Mouse (Mus musculus) limb, embryonic 11.5 days (tissue): ENCODE measurements at regions not wholly inside any gene's neighbourhood (a gene's known extent, or its start where the extent isn't known, plus 50 kb on each side); places are given as distances from the start of the nearest gene placed in this dataset.

Source experiments
- ATAC-seq: fragments of 200-750 bp; cut with Nextera tagmentation; 2 replicates; pipeline ENCODE4 v1.8.0; 2017; ENCODE audit warnings: low read depth; ENCODE audit not compliant: insufficient number of reproducible peaks, low FRiP score, low TSS enrichment
- DNase-seq: peaks from one replicate; pipeline ENCODE4 v3.0.0-alpha.2; 2015; ENCODE audit warnings: low spot score
- H3K27ac ChIP-seq: fragments of 300-500 bp; sonication (generic); replicated peaks from 2 replicates; pipeline ENCODE4 v1.5.1; 2014; ENCODE audit warnings: low read depth, mild to moderate bottlenecking, low read length
- H3K27me3 ChIP-seq: fragments of 300-500 bp; sonication (generic); 2 replicates; pipeline ENCODE4 v1.6.1; 2014; ENCODE audit warnings: mild to moderate bottlenecking, low read length, mixed read lengths; ENCODE audit not compliant: control insufficient read depth, insufficient read depth
- H3K36me3 ChIP-seq: fragments of 300-500 bp; sonication (generic); 2 replicates; pipeline ENCODE4 v1.6.1; 2014; ENCODE audit warnings: mild to moderate bottlenecking, low read length, moderate library complexity, mixed read lengths; ENCODE audit not compliant: control insufficient read depth, insufficient read depth
- H3K4me1 ChIP-seq: fragments of 300-500 bp; sonication (generic); 2 replicates; pipeline ENCODE4 v1.6.1; 2014; ENCODE audit warnings: low read length, mixed read lengths; ENCODE audit not compliant: control insufficient read depth, insufficient read depth
- H3K4me2 ChIP-seq: fragments of 300-500 bp; sonication (generic); 2 replicates; pipeline ENCODE4 v1.6.1; 2014; ENCODE audit warnings: low read depth, mild to moderate bottlenecking, moderate library complexity; ENCODE audit not compliant: severe bottlenecking
- H3K4me3 ChIP-seq: fragments of 300-500 bp; sonication (generic); 2 replicates; pipeline ENCODE4 v1.5.1; 2014; ENCODE audit warnings: low read depth, low read length
- H3K9ac ChIP-seq: fragments of 300-500 bp; sonication (generic); 2 replicates; pipeline ENCODE4 v1.6.1; 2014; ENCODE audit warnings: mild to moderate bottlenecking, low read length
- H3K9me3 ChIP-seq: fragments of 300-500 bp; sonication (generic); 2 replicates; pipeline ENCODE4 v1.6.1; 2016; ENCODE audit warnings: low read length; ENCODE audit not compliant: control insufficient read depth
- WGBS: fragments of 180-500 bp; shearing (Covaris S2); extraction: QIAGEN DNeasy Blood & Tissue Kit; methylation state at CpG from one replicate; pipeline ENCODE4 v1.1.7; 2014; 5-methylcytosine and 5-hydroxymethylcytosine counted together

DNA sequence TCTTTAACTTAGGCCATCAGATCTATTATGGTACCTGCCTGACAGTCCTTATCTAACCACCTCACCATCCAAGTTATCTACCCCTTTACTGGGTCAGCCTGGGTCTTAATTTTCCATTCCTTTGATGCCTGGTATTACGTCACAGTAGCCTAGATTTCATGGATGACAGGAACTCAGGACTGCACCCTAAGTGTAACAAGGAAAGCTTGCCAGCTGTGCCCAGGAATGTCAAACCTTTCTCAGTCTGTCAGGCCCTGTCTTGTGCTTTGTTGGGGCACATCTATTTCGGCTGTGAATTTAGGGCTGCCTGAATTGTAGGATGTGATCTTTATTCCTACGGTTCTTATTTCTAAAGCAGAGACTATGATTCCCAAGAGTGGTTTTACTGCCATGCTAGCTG, 94.6 kb upstream of the Arhgap5 start:
- 87% methylated on average over 3 of the region's 3 CpGs for whole genome bisulfite sequencing
- Histone ChIP-seq H3K9me3 (no peaks in the 10 kb centered on the region), H3K27me3 (no peaks in the 10 kb centered on the region), H3K4me3 (no peak overlapping the region), H3K9ac (no peak overlapping the region), H3K4me2 (no peak overlapping the region), H3K4me1 (no peaks in the 10 kb centered on the region), H3K27ac (no peak overlapping the region), H3K36me3 (no peaks in the 10 kb centered on the region)
- ATAC-seq, result no peak
- no peak for DNase-seq

DNA sequence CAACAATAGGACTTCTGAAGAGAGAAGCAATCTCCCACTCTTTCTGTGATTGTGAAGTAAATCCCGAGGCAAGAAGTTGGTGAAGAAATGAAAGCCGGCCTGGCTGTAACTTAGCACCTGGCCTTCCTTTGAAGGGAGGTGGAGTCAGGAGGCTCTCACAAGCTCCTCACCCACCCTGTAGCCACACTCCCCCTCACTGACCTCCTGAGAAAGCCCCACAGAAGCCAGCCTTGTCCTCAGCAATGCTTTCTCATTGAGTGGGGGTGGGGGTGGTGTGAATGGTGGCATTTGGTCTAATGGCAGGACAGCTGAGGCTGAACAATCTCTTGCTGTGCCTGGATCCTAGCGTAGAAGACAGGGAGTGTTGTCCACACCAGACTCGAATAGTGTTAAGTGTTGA, 91.6 kb upstream of the Arhgap5 start:
- ATAC-seq (0 out of 2 replicates have a peak, but pooled peaks have one; percentile 17), DNase-seq (no peak)
- Histone ChIP-seq H3K36me3 (no peaks in the 10 kb centered on the region), H3K9ac (no peak overlapping the region), H3K27me3 (no peaks in the 10 kb centered on the region), H3K4me3 (no peak overlapping the region), H3K9me3 (no peaks in the 10 kb centered on the region; the same call in 1 of the 2 replicates), H3K4me2 (no peak overlapping the region), H3K4me1 (no peaks in the 10 kb centered on the region), H3K27ac (no peak overlapping the region)
- 69% methylated on average over 4 of the region's 4 CpGs for whole genome bisulfite sequencing

DNA sequence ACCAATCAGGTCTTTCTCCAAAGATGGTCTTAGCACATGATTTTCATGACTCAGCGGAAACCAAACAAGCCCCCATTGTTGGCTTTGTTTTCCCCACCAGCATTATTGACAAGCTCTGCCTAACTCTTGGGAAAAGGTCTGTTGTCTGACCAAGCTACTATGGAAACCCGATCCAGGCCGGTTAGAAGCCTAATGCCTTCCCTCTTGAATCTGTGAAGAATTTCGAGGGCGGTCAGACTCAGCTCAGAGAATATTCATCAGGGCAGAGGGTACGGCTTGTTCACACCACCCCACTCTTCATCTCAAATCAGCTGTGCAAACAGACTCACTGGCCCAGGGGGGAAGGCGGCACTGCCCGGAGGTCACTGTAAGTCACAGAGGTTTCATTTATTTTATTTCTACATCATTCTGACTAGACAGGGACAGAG, 90.7 kb upstream of the Arhgap5 start:
- H3K9me3 ChIP-seq, result no peaks in the 10 kb centered on the region; the same call in 1 of the 2 replicates
- H3K4me1 ChIP-seq, result no peaks in the 10 kb centered on the region
- H3K36me3 ChIP-seq, result no peaks in the 10 kb centered on the region
- H3K27ac ChIP-seq, result peak overlapping the region; percentile 47; the same call in 1 of the 2 replicates
- no peak overlapping the region for H3K9ac ChIP-seq
- H3K27me3 ChIP-seq, result no peaks in the 10 kb centered on the region
- 38% methylated on average over 8 of the region's 8 CpGs for WGBS
- DNase-seq (peak; percentile 43), ATAC-seq (no peak)
- no peak overlapping the region for H3K4me3 ChIP-seq
- no peak overlapping the region for H3K4me2 ChIP-seq

DNA sequence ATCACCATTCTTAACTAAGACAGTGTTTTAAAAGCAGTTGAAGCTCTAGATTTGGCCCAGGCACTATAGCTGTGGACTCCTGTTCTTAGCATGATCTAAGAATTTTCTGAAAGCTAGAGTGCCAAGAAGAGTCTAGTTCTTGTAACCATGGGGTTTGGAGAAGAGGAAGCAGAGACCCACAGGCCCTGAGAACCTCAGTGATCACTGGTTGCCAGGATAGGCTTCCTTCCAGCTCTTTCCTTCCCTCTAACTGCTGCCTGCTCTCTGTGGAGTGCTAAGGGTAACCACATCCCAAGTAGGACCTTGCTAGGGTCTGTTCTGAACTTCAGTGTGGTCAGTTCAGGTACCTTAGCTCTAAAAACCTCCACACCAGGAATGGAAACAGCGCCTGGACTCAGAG, 81.0 kb upstream of the Arhgap5 start:
- no peak overlapping the region for H3K4me3 ChIP-seq
- ATAC-seq, result no peak
- no peak overlapping the region for H3K27ac ChIP-seq
- no peaks in the 10 kb centered on the region for H3K27me3 ChIP-seq
- WGBS, result 92% methylated on average over 1 of the region's 1 CpGs
- H3K4me2 ChIP-seq, result no peak overlapping the region
- DNase-seq, result no peak
- H3K4me1 ChIP-seq, result no peaks in the 10 kb centered on the region
- no peak overlapping the region for H3K9ac ChIP-seq
- no peaks in the 10 kb centered on the region for H3K36me3 ChIP-seq
- H3K9me3 ChIP-seq, result no peaks in the 10 kb centered on the region

DNA sequence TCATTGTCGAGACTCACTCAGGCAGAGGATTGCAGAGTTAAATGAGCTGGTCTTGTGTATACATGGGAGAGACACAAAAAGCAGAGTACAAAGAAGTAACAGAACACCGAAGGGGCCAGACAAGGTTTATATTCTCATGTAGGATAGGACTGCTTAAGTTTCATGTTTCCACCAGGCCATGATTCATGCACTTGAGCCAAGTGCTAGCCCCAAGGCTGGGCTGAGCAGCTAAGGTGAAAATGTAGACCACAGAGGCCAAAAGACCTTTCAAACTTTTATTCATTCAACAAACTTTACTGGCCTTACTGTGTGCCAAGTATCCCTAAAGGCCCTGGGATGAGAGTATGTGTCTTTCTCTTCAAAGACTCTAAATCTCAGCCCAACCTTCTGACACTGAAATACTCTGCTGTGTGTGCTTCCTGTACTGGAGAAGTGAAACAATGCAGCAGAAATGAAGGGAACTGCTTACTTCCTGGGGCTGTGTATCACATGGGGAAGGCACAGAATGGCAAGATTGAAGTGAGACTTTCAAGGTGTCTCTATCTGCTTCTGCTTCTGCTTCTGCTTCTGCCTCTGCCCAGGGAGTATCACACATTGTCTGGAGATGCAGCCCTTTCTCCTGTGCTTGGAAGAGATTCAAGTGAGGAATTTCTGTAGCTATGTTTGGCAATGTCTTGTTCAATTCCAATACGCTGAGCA, 79.3 kb upstream of the Arhgap5 start:
- no peaks in the 10 kb centered on the region for H3K9me3 ChIP-seq
- H3K27me3 ChIP-seq, result no peaks in the 10 kb centered on the region
- no peaks in the 10 kb centered on the region for H3K36me3 ChIP-seq
- no peak overlapping the region for H3K9ac ChIP-seq
- ATAC-seq (no peak), DNase-seq (no peak)
- 87% methylated on average over 3 of the region's 3 CpGs for WGBS
- H3K4me1 ChIP-seq, result no peaks in the 10 kb centered on the region
- no peak overlapping the region for H3K27ac ChIP-seq
- H3K4me2 ChIP-seq, result no peak overlapping the region
- no peak overlapping the region for H3K4me3 ChIP-seq

DNA sequence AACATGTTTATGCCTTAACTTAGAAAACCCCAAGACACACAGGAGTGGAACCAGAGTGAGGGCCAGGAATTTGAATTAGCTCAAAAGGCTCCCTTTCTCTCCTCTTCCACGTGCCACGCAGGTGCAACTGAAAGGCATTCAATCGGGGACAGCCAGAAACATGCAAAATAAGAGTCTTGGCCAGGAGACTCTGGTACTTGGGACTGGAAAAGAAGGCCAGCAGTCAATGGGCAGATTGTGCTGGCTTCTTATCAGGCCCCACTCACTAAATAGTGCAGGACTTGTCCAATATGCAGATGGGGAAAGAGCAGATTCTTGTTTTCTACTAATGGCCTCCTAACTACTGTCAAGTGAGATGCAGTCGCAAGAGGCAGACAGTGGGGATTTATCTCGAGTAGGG, 73.8 kb upstream of the Arhgap5 start:
- Histone ChIP-seq H3K9me3 (no peaks in the 10 kb centered on the region), H3K27me3 (no peaks in the 10 kb centered on the region), H3K27ac (no peak overlapping the region), H3K4me2 (no peak overlapping the region), H3K4me3 (no peak overlapping the region), H3K36me3 (no peaks in the 10 kb centered on the region), H3K9ac (no peak overlapping the region), H3K4me1 (no peaks in the 10 kb centered on the region)
- 85% methylated on average over 5 of the region's 5 CpGs for WGBS
- DNase-seq (no peak), ATAC-seq (no peak)

DNA sequence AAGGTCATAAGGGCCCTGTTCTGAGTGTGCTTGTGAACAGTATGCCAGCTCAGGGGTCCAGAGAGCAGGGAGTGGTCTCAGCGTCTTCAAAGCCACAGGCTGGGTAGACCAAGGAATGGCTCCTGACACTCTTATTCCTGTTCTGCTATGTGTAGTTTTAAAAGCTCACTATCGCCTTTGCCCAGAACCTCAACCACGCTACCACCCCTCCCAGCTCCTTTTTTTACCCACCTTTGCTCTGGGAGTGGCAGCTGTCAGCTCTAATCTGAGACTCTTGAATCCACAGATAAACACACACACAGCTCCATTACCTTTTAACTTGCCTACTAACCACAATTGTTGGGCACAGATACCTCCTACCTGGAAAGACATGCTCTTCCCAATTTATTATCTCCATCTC, 71.8 kb upstream of the Arhgap5 start:
- Histone ChIP-seq H3K36me3 (no peaks in the 10 kb centered on the region), H3K9me3 (no peaks in the 10 kb centered on the region), H3K4me3 (no peak overlapping the region), H3K4me2 (no peak overlapping the region), H3K27ac (no peak overlapping the region), H3K9ac (no peak overlapping the region), H3K4me1 (no peaks in the 10 kb centered on the region), H3K27me3 (no peaks in the 10 kb centered on the region)
- DNase-seq, result no peak
- WGBS, result 80% methylated on average over 3 of the region's 3 CpGs
- no peak for ATAC-seq

DNA sequence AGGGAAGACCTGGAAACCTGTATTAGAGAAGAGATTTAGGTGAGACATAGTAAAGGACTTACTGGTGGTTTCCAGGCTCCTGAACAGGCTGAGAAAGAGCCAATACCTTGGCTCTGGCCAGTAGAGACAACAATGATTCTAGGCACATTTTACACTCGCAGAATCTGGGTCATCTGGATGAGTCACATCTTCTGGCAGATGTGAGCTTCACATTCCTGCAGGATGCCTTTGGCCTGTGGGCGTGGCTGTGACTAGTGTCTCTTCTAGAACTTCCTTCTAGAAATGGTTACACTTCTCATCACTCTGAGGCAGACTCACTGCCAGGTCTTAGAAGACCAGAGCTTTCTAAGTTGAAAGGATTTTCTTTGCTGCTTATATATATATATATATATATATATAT, 69.8 kb upstream of the Arhgap5 start:
- H3K36me3 ChIP-seq, result no peaks in the 10 kb centered on the region
- no peak overlapping the region for H3K4me2 ChIP-seq
- H3K4me1 ChIP-seq, result no peaks in the 10 kb centered on the region
- ATAC-seq (no peak), DNase-seq (no peak)
- no peak overlapping the region for H3K27ac ChIP-seq
- H3K4me3 ChIP-seq, result no peak overlapping the region
- no peak overlapping the region for H3K9ac ChIP-seq
- no peaks in the 10 kb centered on the region for H3K9me3 ChIP-seq
- WGBS, result 66% methylated on average over 2 of the region's 2 CpGs
- no peaks in the 10 kb centered on the region for H3K27me3 ChIP-seq

DNA sequence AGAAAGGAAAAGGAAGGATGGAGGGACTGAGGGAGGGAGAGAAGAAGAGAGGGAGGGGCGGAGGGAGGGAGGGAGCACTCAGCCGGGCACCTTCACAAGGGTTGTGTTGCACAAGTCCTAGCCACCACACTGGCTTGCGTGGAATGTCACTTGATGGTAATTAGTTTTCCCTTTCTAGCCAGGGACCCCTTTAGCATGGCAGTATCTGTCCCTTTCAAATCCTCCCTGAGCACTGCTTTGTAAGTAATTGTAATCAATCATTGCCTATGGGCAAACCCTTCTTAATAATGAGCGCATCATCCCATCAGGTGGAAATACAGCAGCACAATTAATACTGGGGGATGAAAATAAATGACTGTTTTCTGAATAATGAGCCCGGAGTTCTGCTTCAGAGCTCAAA, 68.5 kb upstream of the Arhgap5 start:
- DNase-seq, result no peak
- Histone ChIP-seq H3K27ac (no peak overlapping the region), H3K9ac (no peak overlapping the region), H3K4me1 (no peaks in the 10 kb centered on the region), H3K36me3 (no peaks in the 10 kb centered on the region), H3K4me2 (no peak overlapping the region), H3K4me3 (no peak overlapping the region), H3K27me3 (no peaks in the 10 kb centered on the region), H3K9me3 (no peaks in the 10 kb centered on the region)
- no peak for ATAC-seq
- WGBS, result 74% methylated on average over 5 of the region's 5 CpGs
